Mouse (Mus musculus): ENCODE results near the gene Reps2.
A peak's percentile ranks its signal among the peaks of the same experiment; 100 is the strongest.

The Reps2 gene

DNA sequence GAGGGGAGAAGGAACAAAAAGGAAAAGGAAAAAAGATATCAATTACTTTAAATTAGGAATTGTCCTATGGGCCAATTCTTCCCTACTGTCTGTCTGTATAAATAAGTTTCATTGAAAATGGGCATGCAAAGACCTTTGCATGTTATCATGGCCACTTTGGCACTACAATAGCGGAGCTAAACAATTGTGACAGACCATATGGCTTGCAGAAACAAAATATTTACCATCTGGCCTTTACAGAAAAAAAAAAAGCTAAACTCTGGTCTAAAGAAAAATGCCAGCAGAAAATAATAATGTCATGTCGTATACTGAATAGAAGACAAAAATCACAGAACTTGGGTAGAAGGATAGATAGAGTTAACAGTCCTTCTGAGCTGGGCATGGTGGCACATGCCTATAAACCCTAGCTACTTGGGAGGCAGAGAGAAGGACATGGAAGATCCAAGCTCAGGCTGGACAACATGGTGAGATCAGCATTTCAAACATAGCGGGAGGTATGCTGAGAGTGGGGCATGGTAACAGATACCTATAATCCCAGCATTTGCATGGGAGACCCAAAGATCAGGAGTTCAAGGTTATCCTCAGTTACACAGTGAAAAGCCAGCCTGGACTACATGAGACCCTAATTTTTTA is 54.2 kb downstream of the Reps2 start:
- no peak for DNase-seq

DNA sequence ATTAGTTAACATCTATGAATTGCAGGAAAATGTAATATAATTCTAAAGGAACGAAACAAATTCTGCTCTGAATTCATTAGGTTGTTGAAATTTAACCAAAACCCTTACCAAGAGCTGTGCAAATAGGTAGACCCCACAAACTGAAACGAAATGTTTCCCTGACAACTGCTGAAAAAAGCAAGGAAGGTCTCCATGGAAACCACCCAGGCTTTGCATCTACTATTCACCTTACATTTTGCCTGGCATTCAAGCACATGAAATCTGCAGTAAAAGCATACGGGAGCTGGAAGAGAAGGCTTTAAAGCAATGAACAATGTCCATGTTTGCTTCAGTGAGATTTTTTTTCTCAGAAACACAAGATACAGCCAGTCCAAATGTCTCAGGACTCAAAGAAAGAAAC is 59.1 kb downstream of the Reps2 start:
- no peak for DNase-seq

- DNase-seq, result no peak
These were observed 62.9 kb downstream of the Reps2 start for GRCm38 (mm10) chrX:162580521-162580920.

DNA sequence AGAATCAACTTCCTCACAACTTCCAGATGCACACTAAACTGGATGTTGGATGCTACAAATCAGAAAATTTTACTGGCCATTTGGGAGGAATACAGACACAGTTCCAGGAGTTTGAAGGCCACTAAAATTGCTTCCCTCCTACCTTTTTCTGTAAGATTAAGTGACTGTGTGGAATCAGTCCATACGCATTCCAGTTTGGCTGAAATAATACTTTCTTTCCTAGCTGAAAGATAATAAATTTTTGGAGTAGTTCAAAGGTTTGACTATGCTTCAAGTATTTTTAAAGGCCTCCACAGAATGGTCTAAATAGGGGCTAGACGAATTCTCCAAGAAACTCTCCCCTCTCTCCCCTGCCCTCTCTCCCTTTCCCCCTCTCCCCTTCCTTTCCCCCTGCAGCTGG is 75.0 kb downstream of the Reps2 start:
- DNase-seq, result no peak

DNA sequence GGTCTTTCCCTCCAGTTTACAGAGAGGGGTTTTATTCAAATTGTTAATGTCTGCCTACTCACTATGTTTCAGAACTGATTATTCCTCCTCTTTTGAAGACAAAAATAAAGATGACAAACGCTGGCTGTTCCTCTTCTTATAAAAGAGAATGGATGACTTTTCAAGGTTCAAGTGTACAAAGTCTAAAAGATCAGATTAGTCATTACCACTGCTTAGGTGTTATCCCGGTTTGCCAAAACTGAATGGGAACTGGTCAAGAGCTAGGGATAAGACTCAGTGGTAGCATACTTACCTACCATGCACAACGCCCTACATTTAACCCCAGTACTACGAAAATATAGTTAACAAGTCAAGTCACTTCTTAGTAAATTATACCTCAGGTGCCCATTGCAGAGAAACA is 77.9 kb downstream of the Reps2 start:
- DNase-seq, result no peak

- no peak for DNase-seq
These were observed 87.0 kb downstream of the Reps2 start for GRCm38 (mm10) chrX:162556459-162556841.

GRCm38 (mm10) chrX:162555729-162556458 is 87.6 kb downstream of the Reps2 start:
- DNase-seq, result no peak

DNA sequence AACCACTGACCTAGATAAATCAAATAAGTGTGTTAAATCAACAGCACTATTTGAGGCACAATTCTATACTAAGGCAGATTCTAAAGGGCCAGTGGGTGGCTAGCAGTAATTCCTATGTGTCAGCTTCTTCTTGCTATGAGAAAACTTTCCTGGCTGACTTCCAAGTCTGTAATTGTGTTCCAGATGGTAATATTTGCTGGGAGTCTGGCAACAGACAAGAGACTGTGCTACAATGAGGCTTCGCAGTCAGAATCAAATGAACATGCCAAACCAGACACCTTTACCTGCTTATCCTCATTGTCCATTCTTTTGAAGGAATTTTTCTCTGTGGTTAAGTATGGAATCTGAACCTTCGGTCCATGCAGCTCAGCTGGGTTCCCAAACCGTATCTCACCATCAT is 88.9 kb downstream of the Reps2 start:
- DNase-seq, result no peak

DNA sequence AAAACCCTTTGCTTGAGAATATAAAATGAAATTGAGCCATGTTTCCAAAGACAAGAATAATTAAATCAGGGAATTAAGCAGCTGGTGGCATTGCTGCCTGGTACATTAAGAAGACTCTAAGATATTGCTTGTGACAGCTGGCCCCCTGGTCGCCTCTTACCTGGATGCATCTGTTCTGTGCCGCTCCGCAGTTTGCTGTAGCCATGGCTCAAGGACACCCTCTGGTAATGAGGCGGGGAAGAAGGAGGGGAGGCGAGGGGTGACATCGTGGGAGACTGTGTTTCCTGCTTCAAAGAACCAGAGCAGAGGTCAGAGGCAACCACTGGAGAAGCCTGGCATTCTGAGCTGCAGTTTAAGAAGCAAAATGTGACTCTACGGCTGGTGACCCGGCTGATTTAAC is 91.1 kb downstream of the Reps2 start:
- no peak for DNase-seq

DNA sequence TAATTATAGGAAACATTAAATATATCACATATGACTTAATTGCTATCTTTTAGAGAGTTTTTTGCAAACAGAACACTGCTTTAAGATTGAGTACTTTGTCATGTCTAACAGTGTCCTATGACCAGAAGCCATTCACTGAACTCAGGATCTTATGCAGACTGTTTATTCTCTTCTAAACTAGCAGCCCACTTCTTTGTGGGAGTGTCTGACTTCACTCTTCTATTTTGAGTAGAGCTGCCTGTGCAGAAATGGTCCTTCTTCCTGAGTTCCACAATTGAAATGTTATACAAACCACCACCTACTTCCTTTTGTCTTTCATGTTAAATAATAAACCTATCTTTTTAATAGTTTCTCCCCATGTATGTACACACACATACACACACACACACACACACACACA is 98.4 kb downstream of the Reps2 start:
- DNase-seq, result no peak

DNA sequence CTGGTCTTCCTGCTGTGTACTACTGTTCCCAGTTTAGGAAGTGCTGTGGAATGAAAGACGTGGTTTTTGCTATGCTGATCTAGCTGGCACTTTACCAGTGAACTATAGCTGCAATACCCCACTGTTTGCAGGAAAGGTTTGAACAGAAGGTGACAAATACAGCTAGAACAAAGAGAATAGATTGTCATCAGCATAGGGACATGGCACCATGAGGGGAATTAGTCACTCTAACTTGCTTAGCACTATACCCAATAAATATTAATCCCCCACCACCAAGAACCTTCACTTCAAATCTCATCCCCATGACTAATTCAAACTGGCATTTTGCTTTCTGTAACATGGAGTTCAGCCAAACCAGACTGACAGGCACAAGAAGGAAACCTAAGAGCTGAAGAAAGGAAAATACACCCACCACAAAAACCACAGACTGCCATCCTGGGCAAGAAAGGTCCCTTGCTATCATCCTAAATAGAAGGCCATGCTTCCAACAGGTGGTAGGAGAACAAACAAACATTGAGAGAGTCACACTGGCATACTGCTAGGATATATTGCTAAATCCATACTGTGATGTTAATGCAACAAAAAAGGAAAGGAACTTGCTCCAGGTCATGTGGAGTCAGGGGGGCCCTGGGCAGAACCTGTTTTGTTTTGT is 100.7 kb downstream of the Reps2 start:
- no peak for DNase-seq

GRCm38 (mm10) chrX:162541961-162542360 is 101.5 kb downstream of the Reps2 start:
- no peak for DNase-seq

GRCm38 (mm10) chrX:162531016-162531415 is 112.4 kb downstream of the Reps2 start:
- no peak for DNase-seq

DNA sequence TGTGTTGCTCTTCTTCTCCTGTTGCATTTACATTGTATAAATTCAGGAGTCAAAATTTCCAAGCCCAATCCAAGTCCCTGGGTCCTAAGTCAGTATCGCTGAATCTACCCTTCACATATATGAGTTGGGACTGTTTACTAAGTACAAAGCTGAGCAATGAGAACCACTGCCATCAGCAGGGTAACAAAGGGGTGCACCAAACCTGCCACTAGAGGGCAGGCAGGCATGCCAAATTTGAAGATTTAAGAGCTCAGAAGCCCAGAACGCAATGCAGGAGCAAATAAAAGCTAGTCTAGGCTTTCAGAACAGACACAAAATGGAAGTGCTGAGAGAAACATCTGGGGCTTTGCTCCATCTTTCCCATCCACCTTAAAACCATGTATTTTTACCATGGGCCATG is 116.2 kb downstream of the Reps2 start:
- DNase-seq, result peak in 1 of 2 experiments; percentile 11

DNA sequence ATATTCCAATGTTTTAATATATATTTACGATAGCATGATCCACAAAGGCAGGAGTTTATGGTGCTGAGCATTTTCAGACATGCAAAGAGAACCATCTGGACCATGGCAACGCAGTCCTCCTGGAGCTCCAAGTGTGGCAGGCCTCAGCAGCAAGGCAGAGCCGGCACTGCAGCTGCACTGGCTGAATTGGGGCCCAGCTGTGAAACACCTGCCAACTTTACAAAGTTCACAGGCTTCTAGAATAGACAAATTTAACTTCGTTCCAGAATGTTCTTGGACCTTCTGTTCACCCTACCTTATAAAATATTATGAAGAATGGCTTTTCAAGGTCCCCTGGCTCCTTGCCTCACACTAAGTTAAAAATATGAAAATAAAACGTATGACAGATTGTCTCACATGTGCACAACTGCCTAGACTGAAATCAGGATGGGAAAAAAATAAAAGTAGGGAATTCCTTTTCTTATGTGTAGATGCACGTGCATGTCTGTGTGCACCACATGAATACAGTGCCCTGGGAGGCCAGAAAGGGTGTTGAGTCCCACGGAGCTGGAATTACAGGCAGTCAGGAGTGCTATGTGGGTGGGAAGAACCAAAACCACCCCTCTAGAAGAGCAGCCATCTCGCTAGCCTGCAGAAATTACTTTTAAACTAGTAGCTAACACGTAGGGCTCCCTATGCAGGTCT is 121.5 kb downstream of the Reps2 start:
- DNase-seq, result no peak

DNA sequence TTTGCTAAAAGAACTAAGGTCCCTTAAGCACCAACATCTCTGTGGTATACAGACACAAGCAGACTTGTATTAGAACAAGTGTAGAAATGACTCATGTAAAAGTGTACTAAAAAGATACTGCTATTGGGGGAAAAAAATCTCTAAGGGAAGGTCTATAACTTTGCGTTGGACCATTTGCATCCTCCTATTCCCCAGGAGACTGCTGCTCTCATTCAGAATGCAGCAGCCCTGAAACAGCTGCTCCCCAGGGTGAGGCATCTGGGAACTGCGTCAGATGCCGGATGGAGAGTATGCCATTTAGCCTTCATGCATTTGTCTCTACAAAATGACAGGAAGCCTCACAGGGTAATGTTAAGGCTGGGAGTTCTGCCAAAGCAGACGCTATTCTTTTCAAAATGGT is 122.3 kb downstream of the Reps2 start:
- no peak for DNase-seq

DNA sequence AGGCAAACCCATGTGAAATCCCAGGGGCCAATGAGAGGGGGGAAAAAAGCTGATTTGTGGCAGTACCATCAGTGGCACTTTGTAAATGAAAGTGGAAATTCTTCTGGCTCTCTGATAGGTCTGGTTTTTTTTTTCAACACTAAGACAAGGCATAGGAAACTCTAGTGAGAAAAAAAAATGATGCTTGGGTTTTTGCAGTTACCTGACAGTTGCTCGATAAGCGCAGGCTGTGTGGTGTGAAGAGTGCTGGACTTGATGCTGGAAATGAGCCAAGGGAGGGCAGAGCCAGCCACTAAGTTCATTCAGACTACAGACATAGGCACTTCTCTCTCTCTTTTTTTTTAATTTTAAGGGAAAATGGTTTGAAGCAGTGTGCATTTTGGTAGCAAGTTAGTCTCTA is 123.1 kb downstream of the Reps2 start:
- DNase-seq, result no peak

- DNase-seq, result no peak
These were observed 132.9 kb downstream of the Reps2 start for GRCm38 (mm10) chrX:162510426-162510980.

GRCm38 (mm10) chrX:162505186-162505585 is 138.3 kb downstream of the Reps2 start:
- no peak for DNase-seq

- no peak for DNase-seq
These were observed 140.0 kb downstream of the Reps2 start for GRCm38 (mm10) chrX:162503436-162503835.

- DNase-seq, result no peak
These were observed 142.5 kb downstream of the Reps2 start for GRCm38 (mm10) chrX:162500962-162501361.

DNA sequence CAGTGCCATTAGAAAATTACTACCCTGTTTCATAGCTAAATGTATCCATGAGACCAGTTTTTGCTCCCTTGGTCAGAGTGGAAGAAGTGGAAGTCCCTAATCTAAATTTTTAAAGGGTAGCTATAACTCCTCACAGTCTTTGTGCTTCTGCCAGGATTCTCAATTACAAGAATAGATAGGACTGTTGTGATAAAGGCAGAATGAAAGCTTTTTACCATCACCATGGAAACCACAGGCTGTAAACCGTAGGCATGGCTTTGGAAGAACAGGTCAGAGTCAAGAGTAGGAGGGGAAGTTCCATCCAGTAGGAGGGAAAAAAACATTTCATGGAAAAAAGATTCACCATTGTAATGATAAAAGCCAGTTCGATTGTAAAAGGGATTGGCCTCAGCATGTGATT is 147.0 kb downstream of the Reps2 start:
- DNase-seq, result no peak

DNA sequence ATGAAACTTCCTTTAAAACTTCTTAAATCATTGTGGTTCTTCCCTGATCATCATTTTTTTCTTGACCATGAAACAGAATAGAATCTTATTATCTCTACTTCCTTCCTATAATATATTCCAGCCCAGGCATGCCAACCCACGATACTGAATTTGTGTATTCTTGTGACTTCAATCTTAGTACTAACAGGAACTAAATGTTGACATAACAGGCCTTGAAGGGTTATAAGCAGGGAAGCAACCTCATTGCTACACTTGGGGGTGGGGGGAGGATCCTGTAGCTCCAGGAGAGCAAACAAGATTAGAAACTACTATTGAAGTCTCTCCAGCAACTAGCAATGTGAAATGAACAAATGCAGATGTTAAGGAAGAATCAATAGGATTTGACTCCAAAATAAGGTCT is 154.8 kb downstream of the Reps2 start:
- no peak for DNase-seq
